Mouse (Mus musculus) cerebellum, adult 2 months (tissue): ENCODE data around the gene Dab2ip. TPM values are rescaled to one million over a fixed set of nuclear protein-coding genes. Genes with fewer than 3 reads are reported as not detected.

Source experiments
- DNase-seq, 2 experiments: peaks; one replicate each; pipeline ENCODE4 v3.0.0; 2021
- H3K27ac ChIP-seq: fragments of 200-500 bp; 2 replicates; pipeline ENCODE4 v1.5.1; 2012; ENCODE audit warnings: low read length, control low read depth, inconsistent platforms; ENCODE audit not compliant: insufficient read depth
- H3K27me3 ChIP-seq: fragments of 200-500 bp; 2 replicates; pipeline ENCODE4 v1.6.1; 2012; ENCODE audit warnings: inconsistent platforms, mild to moderate bottlenecking, low read length, moderate library complexity; ENCODE audit not compliant: control insufficient read depth, insufficient read depth
- H3K4me1 ChIP-seq: fragments of 200-500 bp; 2 replicates; pipeline ENCODE4 v1.6.1; 2011; ENCODE audit warnings: low read length; ENCODE audit not compliant: control insufficient read depth, insufficient read depth
- H3K4me3 ChIP-seq: fragments of 200-500 bp; replicated peaks from 2 replicates; pipeline ENCODE3; 2011; ENCODE audit warnings: mild to moderate bottlenecking, low read depth, low read length, control low read depth; ENCODE audit not compliant: insufficient read depth
- CTCF ChIP-seq: fragments of 200-500 bp; IDR thresholded peaks from 2 replicates; pipeline ENCODE4 v1.5.1; 2011; ENCODE audit warnings: low read depth, mild to moderate bottlenecking, control low read depth, low read length, moderate library complexity, borderline replicate concordance; ENCODE audit not compliant: insufficient read depth
- POLR2A ChIP-seq: fragments of 200-500 bp; IDR thresholded peaks from 2 replicates; pipeline ENCODE4 v1.6.1; 2011; ENCODE audit warnings: low read length, control low read depth, borderline replicate concordance; ENCODE audit not compliant: insufficient read depth
- WGBS: fragments of 180-500 bp; shearing (Covaris S2); methylation state at CpG from one replicate; pipeline ENCODE4 v1.1.7; 2018; 5-methylcytosine and 5-hydroxymethylcytosine counted together
- polyA plus RNA-seq: library from polyadenylated mRNA; depleted of rRNA; stranded (reverse); fragments of >200 nt; gene quantifications from 2 replicates; pipeline ENCODE4 v1.2.3, GENCODE M21; 2012; rRNA removed

Dab2ip gene
- 136 and 171 TPM in 2 replicates for polyA plus RNA-seq

GRCm38 (mm10) chr2:35557911-35558825, at the start of gene Dab2ip:
TSS of gene Dab2ip (plus strand) at chr2:35558266.
- peak within 1 kb of the TSS; percentile 87 for H3K27ac ChIP-seq
- peaks cover 36% of the 10 kb centered on the region for H3K4me1 ChIP-seq
- H3K27me3 ChIP-seq = no peaks in the 10 kb centered on the region
- peak; percentile 54 to 63 for DNase-seq
- peak within 1 kb of the TSS; percentile 51 for H3K4me3 ChIP-seq
- WGBS = 31% methylated on average over 29 of the region's 29 CpGs
- TF ChIP-seq CTCF = no peak
- TF ChIP-seq POLR2A = no peak

- WGBS = 26% methylated on average over 10 of the region's 10 CpGs
- Histone ChIP-seq H3K4me3 (no peak overlapping the region), H3K27ac (no peak overlapping the region), H3K4me1 (no peaks in the 10 kb centered on the region), H3K27me3 (no peaks in the 10 kb centered on the region)
- TF ChIP-seq POLR2A = no peak
- TF ChIP-seq CTCF = no peak
- peak in 1 of 2 experiments; percentile 5 for DNase-seq
Measured at GRCm38 (mm10) chr2:35508597-35509342, 49.3 kb upstream of the Dab2ip start.

GRCm38 (mm10) chr2:35509343-35509667, 48.8 kb upstream of the Dab2ip start:
- no peak overlapping the region for H3K27ac ChIP-seq
- no peak overlapping the region for H3K4me3 ChIP-seq
- no peaks in the 10 kb centered on the region for H3K4me1 ChIP-seq
- H3K27me3 ChIP-seq = no peaks in the 10 kb centered on the region
- no peak for DNase-seq
- TF ChIP-seq CTCF (no peak), POLR2A (no peak)
- 71% methylated on average over 6 of the region's 6 CpGs for WGBS

DNA sequence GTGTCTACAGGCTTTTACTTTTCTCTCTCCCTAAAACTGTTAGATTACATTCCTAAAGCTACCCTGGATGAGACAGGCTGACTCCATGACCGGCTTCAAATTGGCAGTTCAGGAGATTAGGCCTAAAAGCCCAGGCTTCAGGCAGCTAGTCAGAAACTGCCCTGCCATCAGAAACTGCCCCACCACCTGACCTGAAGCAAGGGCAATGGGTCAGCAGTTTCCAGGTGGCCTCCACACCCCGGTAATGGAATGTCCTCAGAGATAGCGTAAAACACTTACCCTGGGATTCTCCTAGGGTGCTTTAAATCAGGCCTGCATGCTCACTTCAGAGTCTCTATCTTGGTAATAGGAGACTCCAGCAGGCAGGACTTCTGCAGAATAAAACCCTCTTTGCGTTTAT, 48.2 kb upstream of the Dab2ip start:
- no peak for TF ChIP-seq POLR2A
- TF ChIP-seq CTCF = no peak
- H3K4me1 ChIP-seq = no peaks in the 10 kb centered on the region
- H3K4me3 ChIP-seq = no peak overlapping the region
- H3K27me3 ChIP-seq = no peaks in the 10 kb centered on the region
- no peak overlapping the region for H3K27ac ChIP-seq
- no peak for DNase-seq
- WGBS = 86% methylated on average over 4 of the region's 4 CpGs

- Histone ChIP-seq H3K4me1 (no peaks in the 10 kb centered on the region), H3K4me3 (no peak overlapping the region), H3K27ac (no peak overlapping the region), H3K27me3 (no peaks in the 10 kb centered on the region)
- no peak for DNase-seq
- 80% methylated on average over 1 of the region's 1 CpGs for WGBS
- TF ChIP-seq POLR2A (no peak), CTCF (no peak)
Measured at GRCm38 (mm10) chr2:35510920-35511319, 47.1 kb upstream of the Dab2ip start.

GRCm38 (mm10) chr2:35512226-35512625, 45.8 kb upstream of the Dab2ip start:
- over 99% methylated on average over 4 of the region's 4 CpGs for WGBS
- Histone ChIP-seq H3K27me3 (no peaks in the 10 kb centered on the region), H3K4me3 (no peak overlapping the region), H3K27ac (no peak overlapping the region), H3K4me1 (no peaks in the 10 kb centered on the region)
- TF ChIP-seq POLR2A = no peak
- no peak for TF ChIP-seq CTCF
- DNase-seq = no peak

DNA sequence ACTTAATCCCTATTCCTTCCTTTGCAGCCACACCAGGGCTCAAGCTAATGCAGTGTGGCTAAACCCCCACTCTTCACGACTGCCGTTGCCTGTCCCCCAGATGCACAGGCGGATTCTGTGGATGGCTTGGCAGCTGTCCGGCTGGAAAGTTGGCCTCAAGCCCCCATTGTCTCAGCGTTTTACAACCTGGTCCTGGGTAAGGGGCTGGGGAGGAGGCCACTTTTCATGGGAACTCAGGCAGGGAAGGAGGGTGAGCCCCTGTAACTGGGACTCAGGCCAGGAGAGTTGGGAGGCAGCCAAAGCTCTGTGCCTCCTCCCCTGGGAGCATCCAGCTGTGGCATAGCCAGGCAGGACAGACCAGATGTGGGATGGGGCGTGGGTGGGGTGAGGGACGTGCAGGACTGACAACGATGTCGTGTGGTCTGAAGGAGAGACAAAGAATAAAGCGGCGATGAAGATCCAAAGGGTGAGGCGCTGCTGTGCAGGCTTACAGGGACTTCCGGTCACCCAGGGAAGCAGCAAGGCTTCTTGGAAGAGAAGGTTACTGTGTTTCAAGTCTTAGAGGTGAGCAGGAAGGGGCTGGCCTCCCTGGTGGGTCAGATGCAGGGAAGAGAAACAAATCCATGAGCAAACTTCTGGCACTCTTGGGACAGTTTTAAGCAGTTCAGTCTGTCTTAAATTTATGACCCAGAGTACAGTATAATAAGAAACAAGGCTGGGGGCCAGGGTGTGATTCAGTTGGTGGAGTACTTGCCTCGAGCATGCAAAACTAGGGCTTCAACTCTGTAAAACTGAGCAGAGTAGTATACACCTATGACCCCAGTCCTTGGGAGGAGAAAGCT, 43.8 kb upstream of the Dab2ip start:
- peak in 1 of 2 experiments; percentile 4 for DNase-seq
- TF ChIP-seq POLR2A (no peak), CTCF (no peak)
- Histone ChIP-seq H3K27me3 (no peaks in the 10 kb centered on the region), H3K27ac (no peak overlapping the region), H3K4me3 (no peak overlapping the region), H3K4me1 (no peaks in the 10 kb centered on the region)
- WGBS = 12% methylated on average over 14 of the region's 14 CpGs
